Mouse (Mus musculus): ENCODE results near the gene Pja2. TPM values are rescaled to one million over a fixed set of nuclear protein-coding genes. Genes with fewer than 3 reads are reported as not detected.
A peak's percentile ranks its signal among the peaks of the same experiment; 100 is the strongest.
"Not testable (repeated sequence)": the region's sequence is repeated elsewhere in the genome, so short reads cannot be mapped to it uniquely, and the experiment has no call there.

Pja2 gene
- polyA plus RNA-seq, 1 experiment: 166 TPM

DNA sequence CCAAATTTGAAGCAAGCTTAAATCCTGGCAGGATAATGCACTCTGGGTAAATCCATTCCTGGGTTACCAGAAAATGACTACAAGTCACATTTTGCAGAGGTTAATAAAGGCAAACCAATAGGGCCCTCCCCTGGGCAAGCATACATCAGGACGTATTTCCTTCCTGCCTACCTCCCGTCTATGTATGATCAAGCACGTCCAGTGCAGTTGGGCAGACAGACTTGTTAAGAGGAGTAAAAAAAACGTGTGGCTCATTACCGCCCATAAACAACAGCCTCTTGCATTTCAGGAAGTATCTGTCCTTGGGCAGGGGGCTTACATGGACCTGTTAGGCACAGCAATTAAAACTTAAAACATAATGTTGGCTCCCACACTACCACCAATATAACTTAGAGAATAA is 8.0 kb upstream of the Pja2 start:
- TF ChIP-seq POLR2A (IDR thresholded peaks at IDR 0.05; ENCODE audit: extremely low read depth, insufficient read depth, low read length) (no peak), CTCF (IDR thresholded peaks at IDR 0.05; ENCODE audit: extremely low read depth, insufficient read depth, low read length) (no peak)
- Histone ChIP-seq H3K4me3 (ENCODE audit: insufficient read depth, low read length) (no peak overlapping the region), H3K4me1 (ENCODE audit: control insufficient read depth, insufficient read depth, low read length) (no peaks in the 10 kb centered on the region), H3K27ac (ENCODE audit: insufficient read depth, low read length) (no peak overlapping the region)

DNA sequence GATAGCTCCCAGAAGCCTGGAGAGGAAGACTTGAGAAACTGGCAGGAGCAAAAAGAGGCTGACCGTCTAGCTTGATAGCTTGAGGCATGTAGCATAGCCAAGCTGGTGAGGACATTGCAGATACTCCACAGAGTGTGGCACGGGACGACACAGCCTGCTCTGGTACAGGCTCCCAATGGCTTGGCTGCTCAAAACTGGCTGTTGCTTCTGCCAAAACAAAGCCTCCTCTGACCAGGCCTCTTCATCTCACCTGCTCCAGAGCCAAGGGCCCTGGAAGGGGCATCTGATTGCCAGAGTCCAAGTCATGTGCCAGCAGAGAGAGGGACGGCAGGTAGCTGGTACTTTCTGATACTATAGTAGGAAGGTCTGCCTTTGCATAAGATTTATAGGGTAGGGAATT is 5.5 kb upstream of the Pja2 start:
- Histone ChIP-seq H3K4me3 (ENCODE audit: insufficient read depth, low read length) (no peak overlapping the region), H3K27ac (ENCODE audit: insufficient read depth, low read length) (no peak overlapping the region), H3K4me1 (ENCODE audit: control insufficient read depth, insufficient read depth, low read length) (no peaks in the 10 kb centered on the region)
- no peak for TF ChIP-seq POLR2A (IDR thresholded peaks at IDR 0.05; ENCODE audit: extremely low read depth, insufficient read depth, low read length)
- no peak for TF ChIP-seq CTCF (IDR thresholded peaks at IDR 0.05; ENCODE audit: extremely low read depth, insufficient read depth, low read length)

GRCm38 (mm10) chr17:64333956-64334355 is 2.2 kb upstream of the Pja2 start:
- H3K4me3 ChIP-seq (ENCODE audit: insufficient read depth, low read length): no peak overlapping the region
- TF ChIP-seq POLR2A (IDR thresholded peaks at IDR 0.05; ENCODE audit: extremely low read depth, insufficient read depth, low read length) (no peak), CTCF (IDR thresholded peaks at IDR 0.05; ENCODE audit: extremely low read depth, insufficient read depth, low read length) (no peak)

DNA sequence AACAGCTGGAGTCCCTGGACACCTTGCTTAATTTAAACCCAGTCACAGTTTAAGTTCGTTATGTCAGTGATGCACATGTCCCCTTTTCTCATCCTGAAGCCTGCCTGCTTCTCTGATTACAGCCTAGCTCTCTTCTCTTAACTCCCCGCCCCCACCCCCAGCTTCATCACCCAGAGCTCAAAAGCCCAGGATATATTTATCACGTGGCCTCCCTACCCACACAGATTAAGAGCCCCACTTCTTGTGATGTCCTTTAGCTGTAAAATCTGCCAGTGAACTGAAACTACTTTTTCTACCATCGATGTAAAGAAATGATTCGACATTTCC is 1.0 kb upstream of the Pja2 start:
- H3K4me1 ChIP-seq (ENCODE audit: control insufficient read depth, insufficient read depth, low read length): peaks cover 2% of the 10 kb centered on the region; the same call in 1 of the 2 replicates

More at GRCm38 (mm10) chr17:64333956-64334355, 2.2 kb upstream of the Pja2 start:
- Histone ChIP-seq H3K27ac (ENCODE audit: insufficient read depth, low read length) (no peak overlapping the region), H3K4me1 (ENCODE audit: control insufficient read depth, insufficient read depth, low read length) (peaks cover 2% of the 10 kb centered on the region; the same call in 1 of the 2 replicates)

GRCm38 (mm10) chr17:64331291-64331897 is 322 bp downstream of the Pja2 start:
- Histone ChIP-seq H3K27ac (ENCODE audit: insufficient read depth, low read length) (peak overlapping the region; percentile 95), H3K4me3 (ENCODE audit: insufficient read depth, low read length) (peak overlapping the region; percentile 60), H3K4me1 (ENCODE audit: control insufficient read depth, insufficient read depth, low read length) (peaks cover 2% of the 10 kb centered on the region; the same call in 1 of the 2 replicates)
- TF ChIP-seq CTCF (IDR thresholded peaks at IDR 0.05; ENCODE audit: extremely low read depth, insufficient read depth, low read length): no peak
- peak; percentile 76 for TF ChIP-seq POLR2A (IDR thresholded peaks at IDR 0.05; ENCODE audit: extremely low read depth, insufficient read depth, low read length)

More for the DNA sequence above, 1.0 kb upstream of the Pja2 start:
- Histone ChIP-seq H3K4me3 (ENCODE audit: insufficient read depth, low read length) (peak overlapping the region; percentile 69), H3K27ac (ENCODE audit: insufficient read depth, low read length) (peak overlapping the region; percentile 94)
- no peak for TF ChIP-seq POLR2A (IDR thresholded peaks at IDR 0.05; ENCODE audit: extremely low read depth, insufficient read depth, low read length)
- TF ChIP-seq CTCF (IDR thresholded peaks at IDR 0.05; ENCODE audit: extremely low read depth, insufficient read depth, low read length): no peak

DNA sequence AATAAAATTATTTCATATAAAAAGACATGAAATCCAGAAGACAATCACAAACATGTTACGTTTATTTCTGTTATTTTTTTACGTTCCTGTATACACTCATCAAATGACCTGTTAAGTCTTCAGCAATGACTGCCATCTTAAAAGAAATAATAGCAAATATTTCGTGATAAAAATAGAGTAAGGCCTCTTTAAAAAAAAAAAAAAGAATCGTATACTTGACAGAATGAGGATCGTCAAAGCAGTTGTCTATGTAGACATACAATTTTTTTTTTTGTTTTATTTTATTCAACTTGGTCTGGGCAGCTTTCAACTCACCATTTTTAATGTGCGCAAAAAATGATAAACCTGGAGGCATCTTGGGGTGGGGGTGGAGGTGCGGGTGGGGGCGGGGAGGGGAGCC is 831 bp downstream of the Pja2 start:
- TF ChIP-seq POLR2A (IDR thresholded peaks at IDR 0.05; ENCODE audit: extremely low read depth, insufficient read depth, low read length) (no peak), CTCF (IDR thresholded peaks at IDR 0.05; ENCODE audit: extremely low read depth, insufficient read depth, low read length) (no peak)
- peak overlapping the region; percentile 60 for H3K4me3 ChIP-seq (ENCODE audit: insufficient read depth, low read length)
- H3K27ac ChIP-seq (ENCODE audit: insufficient read depth, low read length): peak overlapping the region; percentile 95; the same call in 1 of the 2 replicates
- peaks cover 2% of the 10 kb centered on the region; the same call in 1 of the 2 replicates for H3K4me1 ChIP-seq (ENCODE audit: control insufficient read depth, insufficient read depth, low read length)

- Histone ChIP-seq H3K4me1 (ENCODE audit: control insufficient read depth, insufficient read depth, low read length) (peaks cover 3% of the 10 kb centered on the region; the same call in 1 of the 2 replicates), H3K27ac (ENCODE audit: insufficient read depth, low read length) (no peak overlapping the region), H3K4me3 (ENCODE audit: insufficient read depth, low read length) (no peak overlapping the region)
- TF ChIP-seq CTCF (IDR thresholded peaks at IDR 0.05; ENCODE audit: extremely low read depth, insufficient read depth, low read length) (no peak), POLR2A (IDR thresholded peaks at IDR 0.05; ENCODE audit: extremely low read depth, insufficient read depth, low read length) (no peak)
Measured at GRCm38 (mm10) chr17:64324556-64324955, 7.2 kb downstream of the Pja2 start.

GRCm38 (mm10) chr17:64315428-64315827 is 16.3 kb downstream of the Pja2 start:
- TF ChIP-seq POLR2A (IDR thresholded peaks at IDR 0.05; ENCODE audit: extremely low read depth, insufficient read depth, low read length) (no peak), CTCF (IDR thresholded peaks at IDR 0.05; ENCODE audit: extremely low read depth, insufficient read depth, low read length) (no peak)
- Histone ChIP-seq H3K27ac (ENCODE audit: insufficient read depth, low read length) (no peak overlapping the region), H3K4me3 (ENCODE audit: insufficient read depth, low read length) (no peak overlapping the region), H3K4me1 (ENCODE audit: control insufficient read depth, insufficient read depth, low read length) (peaks cover 8% of the 10 kb centered on the region; the same call in 1 of the 2 replicates)

- not testable (repeated sequence) for H3K4me3 ChIP-seq (ENCODE audit: insufficient read depth, low read length); H3K4me1 ChIP-seq (ENCODE audit: control insufficient read depth, insufficient read depth, low read length); H3K27ac ChIP-seq (ENCODE audit: insufficient read depth, low read length)
Measured at GRCm38 (mm10) chr17:64314523-64314922, 17.2 kb downstream of the Pja2 start.

- TF ChIP-seq CTCF (IDR thresholded peaks at IDR 0.05; ENCODE audit: extremely low read depth, insufficient read depth, low read length) (no peak), POLR2A (IDR thresholded peaks at IDR 0.05; ENCODE audit: extremely low read depth, insufficient read depth, low read length) (no peak)
- Histone ChIP-seq H3K4me3 (ENCODE audit: insufficient read depth, low read length) (no peak overlapping the region), H3K27ac (ENCODE audit: insufficient read depth, low read length) (no peak overlapping the region), H3K4me1 (ENCODE audit: control insufficient read depth, insufficient read depth, low read length) (no peaks in the 10 kb centered on the region; the same call in 1 of the 2 replicates)
Measured at GRCm38 (mm10) chr17:64297628-64298027, 34.1 kb downstream of the Pja2 start.
